Mouse (Mus musculus): Measurements from ENCODE around the gene Phactr3. TPM values are rescaled to one million over a fixed set of nuclear protein-coding genes. Genes with fewer than 3 reads are reported as not detected.

The Phactr3 gene
- polyA plus RNA-seq, 1 experiment from 2014 or later, result 56.4 TPM

DNA sequence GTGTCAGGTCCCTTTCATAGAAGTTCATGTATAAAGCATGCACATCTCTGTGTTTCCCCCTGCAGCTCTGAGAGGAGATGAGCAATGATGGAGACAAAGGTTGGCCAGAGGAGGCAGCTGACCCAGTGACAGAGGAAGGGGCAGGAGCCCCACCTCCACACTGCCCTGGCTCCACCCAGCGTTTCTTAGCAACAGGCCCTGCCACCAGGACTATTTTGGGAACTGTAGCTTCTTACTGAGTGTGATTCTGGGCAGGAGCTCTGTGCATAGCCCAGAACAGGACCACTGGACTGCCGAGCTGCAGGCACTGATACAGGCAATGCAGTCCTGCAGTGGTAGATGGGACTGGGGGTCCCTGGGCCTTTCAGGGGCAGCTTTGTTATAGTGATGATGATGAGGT, 146.7 kb downstream of the Phactr3 start:
- no peaks in the 10 kb centered on the region for H3K27me3 ChIP-seq (replicated peaks; ENCODE audit: control insufficient read depth, insufficient read depth, low read length)
- H3K36me3 ChIP-seq (ENCODE audit: control insufficient read depth, insufficient read depth, low read length), result no peaks in the 10 kb centered on the region; the same call in 1 of the 2 replicates
- no peak overlapping the region for H3K27ac ChIP-seq (ENCODE audit: low read depth, low read length)
- no peaks in the 10 kb centered on the region for H3K9me3 ChIP-seq (replicated peaks; ENCODE audit: control insufficient read depth, low read length)
- no peak overlapping the region for H3K9ac ChIP-seq (ENCODE audit: low read length)
- H3K4me2 ChIP-seq (ENCODE audit: low read length), result no peak overlapping the region
- DNase-seq (ENCODE audit: low spot score) (no peak), ATAC-seq (no peak)
- 24% methylated on average over 2 of the region's 2 CpGs for WGBS
- H3K4me1 ChIP-seq (ENCODE audit: control insufficient read depth, insufficient read depth, low read length), result no peaks in the 10 kb centered on the region
- no peak overlapping the region for H3K4me3 ChIP-seq (ENCODE audit: low read depth, low read length)

DNA sequence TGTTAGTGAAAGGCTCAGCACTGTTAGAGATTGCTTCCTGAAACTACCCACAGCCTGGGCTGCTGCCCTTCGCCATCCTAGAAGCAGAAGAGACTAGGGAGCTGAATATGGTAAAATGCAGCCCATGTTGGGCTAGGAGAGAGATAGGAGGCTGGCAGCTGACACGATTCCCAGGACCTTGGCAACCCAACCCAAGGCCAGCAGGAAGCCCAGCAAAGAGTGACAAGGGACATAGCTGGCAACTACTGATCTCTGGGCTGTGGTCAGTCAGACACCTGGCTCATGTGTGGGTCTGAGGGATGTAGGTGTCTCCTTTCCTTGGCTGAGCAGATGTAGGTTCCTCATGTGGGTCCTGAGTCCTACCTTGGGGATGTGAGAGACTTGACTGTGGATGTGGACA, 152.0 kb downstream of the Phactr3 start:
- 73% methylated on average over 2 of the region's 2 CpGs for WGBS
- Histone ChIP-seq H3K27me3 (replicated peaks; ENCODE audit: control insufficient read depth, insufficient read depth, low read length) (no peaks in the 10 kb centered on the region), H3K9me3 (replicated peaks; ENCODE audit: control insufficient read depth, low read length) (no peaks in the 10 kb centered on the region), H3K4me1 (ENCODE audit: control insufficient read depth, insufficient read depth, low read length) (no peaks in the 10 kb centered on the region), H3K4me2 (ENCODE audit: low read length) (no peak overlapping the region), H3K36me3 (ENCODE audit: control insufficient read depth, insufficient read depth, low read length) (no peaks in the 10 kb centered on the region; the same call in 1 of the 2 replicates), H3K4me3 (ENCODE audit: low read depth, low read length) (no peak overlapping the region), H3K9ac (ENCODE audit: low read length) (no peak overlapping the region), H3K27ac (ENCODE audit: low read depth, low read length) (no peak overlapping the region)
- no peak for ATAC-seq
- DNase-seq (ENCODE audit: low spot score), result no peak

DNA sequence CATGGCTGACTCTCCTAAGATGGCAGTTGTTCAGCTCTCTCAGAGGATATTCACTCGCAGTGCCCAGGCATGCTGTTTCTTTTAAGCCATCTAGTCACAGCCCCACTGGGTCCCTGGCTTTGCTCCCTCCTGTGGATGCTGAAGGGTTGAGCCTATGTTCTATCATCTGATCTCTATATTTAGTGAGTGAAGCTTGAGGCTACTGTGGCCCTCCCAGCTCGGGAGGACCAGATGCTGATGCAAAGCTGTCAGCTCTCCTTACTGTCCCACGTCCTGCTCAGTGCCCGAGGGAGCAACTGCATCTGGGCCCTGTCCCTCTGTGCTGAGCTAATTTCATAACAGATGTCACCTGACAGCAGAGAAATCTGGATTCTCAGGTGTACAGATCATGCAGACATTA, 153.6 kb downstream of the Phactr3 start:
- Histone ChIP-seq H3K4me2 (ENCODE audit: low read length) (no peak overlapping the region), H3K36me3 (ENCODE audit: control insufficient read depth, insufficient read depth, low read length) (no peaks in the 10 kb centered on the region; the same call in 1 of the 2 replicates), H3K4me3 (ENCODE audit: low read depth, low read length) (no peak overlapping the region), H3K4me1 (ENCODE audit: control insufficient read depth, insufficient read depth, low read length) (no peaks in the 10 kb centered on the region), H3K27ac (ENCODE audit: low read depth, low read length) (no peak overlapping the region), H3K27me3 (replicated peaks; ENCODE audit: control insufficient read depth, insufficient read depth, low read length) (no peaks in the 10 kb centered on the region), H3K9me3 (replicated peaks; ENCODE audit: control insufficient read depth, low read length) (no peaks in the 10 kb centered on the region), H3K9ac (ENCODE audit: low read length) (no peak overlapping the region)
- WGBS, result 84% methylated on average over 4 of the region's 4 CpGs
- ATAC-seq, result no peak
- no peak for DNase-seq (ENCODE audit: low spot score)

DNA sequence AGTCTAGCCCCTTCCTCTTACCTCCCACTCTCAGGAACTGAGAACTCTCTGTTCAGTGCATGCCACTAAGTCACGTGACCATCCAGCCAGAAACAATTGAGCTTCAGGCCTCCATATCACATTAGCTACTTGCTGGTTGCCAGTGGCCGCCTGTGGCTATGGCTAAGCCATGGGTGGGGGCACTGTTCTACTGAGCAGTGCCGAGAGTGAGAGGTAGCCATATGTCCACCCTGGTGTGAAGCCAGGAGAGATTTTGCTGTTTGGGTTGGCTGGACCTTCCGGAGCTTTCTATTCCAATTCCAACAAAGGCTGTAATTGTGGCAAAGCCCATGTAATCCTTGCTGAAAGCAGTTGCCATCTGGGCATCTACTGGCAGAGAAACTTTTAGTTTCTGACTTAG, 155.4 kb downstream of the Phactr3 start:
- no peak for DNase-seq (ENCODE audit: low spot score)
- H3K4me2 ChIP-seq (ENCODE audit: low read length), result no peak overlapping the region
- H3K9me3 ChIP-seq (replicated peaks; ENCODE audit: control insufficient read depth, low read length), result no peaks in the 10 kb centered on the region
- peaks cover 4% of the 10 kb centered on the region; the same call in 1 of the 2 replicates for H3K36me3 ChIP-seq (ENCODE audit: control insufficient read depth, insufficient read depth, low read length)
- H3K4me1 ChIP-seq (ENCODE audit: control insufficient read depth, insufficient read depth, low read length), result no peaks in the 10 kb centered on the region
- 67% methylated on average over 4 of the region's 4 CpGs for WGBS
- H3K9ac ChIP-seq (ENCODE audit: low read length), result no peak overlapping the region
- no peak overlapping the region for H3K27ac ChIP-seq (ENCODE audit: low read depth, low read length)
- ATAC-seq, result no peak
- H3K4me3 ChIP-seq (ENCODE audit: low read depth, low read length), result no peak overlapping the region
- no peaks in the 10 kb centered on the region for H3K27me3 ChIP-seq (replicated peaks; ENCODE audit: control insufficient read depth, insufficient read depth, low read length)

DNA sequence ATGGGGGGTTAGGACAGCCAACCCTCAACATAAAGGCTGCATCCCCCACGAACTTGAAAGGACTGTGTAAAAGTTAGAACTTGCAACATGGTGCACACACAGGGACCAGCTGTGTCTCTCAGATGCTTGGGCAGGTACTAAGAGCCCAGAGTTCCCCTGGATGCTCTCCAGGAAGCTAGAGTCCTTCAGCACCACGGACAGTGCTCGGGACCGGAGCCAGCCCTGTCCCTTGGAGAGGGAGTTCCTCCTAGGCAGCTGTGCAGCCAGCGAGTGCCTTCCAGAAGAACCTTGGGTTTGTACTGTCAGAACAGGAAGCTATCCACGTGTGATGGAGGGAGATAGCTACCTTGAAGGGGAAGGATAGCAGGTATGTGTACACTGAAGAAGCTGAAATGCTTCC, 158.4 kb downstream of the Phactr3 start:
- no peak overlapping the region for H3K4me3 ChIP-seq (ENCODE audit: low read depth, low read length)
- 14% methylated on average over 6 of the region's 6 CpGs for WGBS
- no peaks in the 10 kb centered on the region for H3K4me1 ChIP-seq (ENCODE audit: control insufficient read depth, insufficient read depth, low read length)

DNA sequence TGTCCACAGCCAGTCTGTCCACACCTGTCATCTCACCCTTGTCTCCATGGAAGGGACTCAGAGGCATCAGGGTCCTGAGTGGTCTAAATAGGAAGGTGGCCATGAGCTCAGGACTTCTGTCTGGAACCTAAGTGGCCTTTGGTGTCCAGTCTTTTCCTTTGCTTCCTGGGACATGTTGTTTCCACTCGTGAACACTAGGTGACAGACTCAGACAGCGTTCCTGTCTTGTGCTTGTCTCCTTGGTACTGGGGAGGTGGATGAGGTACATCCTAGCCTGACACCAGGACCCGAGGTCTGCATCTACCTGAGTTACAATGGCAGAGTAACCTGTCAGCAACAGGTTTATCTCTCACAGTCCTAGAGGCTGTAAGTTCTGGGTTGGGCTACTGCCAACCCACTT, 162.4 kb downstream of the Phactr3 start:
- Histone ChIP-seq H3K36me3 (ENCODE audit: control insufficient read depth, insufficient read depth, low read length) (peaks cover 12% of the 10 kb centered on the region; the same call in 1 of the 2 replicates), H3K9ac (ENCODE audit: low read length) (no peak overlapping the region), H3K4me3 (ENCODE audit: low read depth, low read length) (no peak overlapping the region), H3K4me1 (ENCODE audit: control insufficient read depth, insufficient read depth, low read length) (no peaks in the 10 kb centered on the region), H3K27ac (ENCODE audit: low read depth, low read length) (no peak overlapping the region), H3K4me2 (ENCODE audit: low read length) (no peak overlapping the region), H3K27me3 (replicated peaks; ENCODE audit: control insufficient read depth, insufficient read depth, low read length) (no peaks in the 10 kb centered on the region), H3K9me3 (replicated peaks; ENCODE audit: control insufficient read depth, low read length) (no peaks in the 10 kb centered on the region)
- ATAC-seq (no peak), DNase-seq (ENCODE audit: low spot score) (no peak)
- WGBS, result 54% methylated on average over 3 of the region's 3 CpGs

More for the DNA sequence above, 158.4 kb downstream of the Phactr3 start:
- Histone ChIP-seq H3K9ac (ENCODE audit: low read length) (no peak overlapping the region), H3K27ac (ENCODE audit: low read depth, low read length) (no peak overlapping the region), H3K4me2 (ENCODE audit: low read length) (no peak overlapping the region), H3K36me3 (ENCODE audit: control insufficient read depth, insufficient read depth, low read length) (peaks cover 5% of the 10 kb centered on the region; the same call in 1 of the 2 replicates), H3K27me3 (replicated peaks; ENCODE audit: control insufficient read depth, insufficient read depth, low read length) (no peaks in the 10 kb centered on the region), H3K9me3 (replicated peaks; ENCODE audit: control insufficient read depth, low read length) (no peaks in the 10 kb centered on the region)
- no peak for ATAC-seq
- DNase-seq (ENCODE audit: low spot score), result peak; percentile 40

DNA sequence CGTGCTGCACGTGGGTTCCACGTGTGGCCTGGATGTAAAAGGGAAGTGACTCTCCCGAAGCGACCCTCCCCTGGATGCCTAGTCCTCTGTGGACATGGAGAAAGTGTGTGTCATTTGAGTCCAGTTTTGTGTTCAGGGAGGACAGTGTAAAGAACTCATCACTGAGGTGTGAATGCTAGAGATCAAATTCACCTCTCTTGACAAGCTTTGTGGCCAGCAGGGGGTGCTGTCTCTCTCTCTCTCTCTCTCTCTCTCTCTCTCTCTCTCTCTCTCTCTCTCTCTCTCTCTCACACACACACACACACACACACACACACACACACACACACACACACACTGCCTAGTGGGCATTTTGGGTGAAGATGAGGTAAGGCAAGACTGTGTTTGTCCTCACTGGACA, 168.5 kb downstream of the Phactr3 start:
- Histone ChIP-seq H3K4me1 (ENCODE audit: control insufficient read depth, insufficient read depth, low read length) (no peaks in the 10 kb centered on the region), H3K27me3 (replicated peaks; ENCODE audit: control insufficient read depth, insufficient read depth, low read length) (no peaks in the 10 kb centered on the region), H3K9ac (ENCODE audit: low read length) (no peak overlapping the region), H3K4me2 (ENCODE audit: low read length) (no peak overlapping the region), H3K36me3 (ENCODE audit: control insufficient read depth, insufficient read depth, low read length) (0 out of 2 replicates have a peak, but pooled peaks cover 8% of the 10 kb centered on the region), H3K27ac (ENCODE audit: low read depth, low read length) (no peak overlapping the region), H3K4me3 (ENCODE audit: low read depth, low read length) (no peak overlapping the region), H3K9me3 (replicated peaks; ENCODE audit: control insufficient read depth, low read length) (no peaks in the 10 kb centered on the region)
- DNase-seq (ENCODE audit: low spot score) (peak; percentile 59), ATAC-seq (no peak)
- 86% methylated on average over 5 of the region's 5 CpGs for WGBS

DNA sequence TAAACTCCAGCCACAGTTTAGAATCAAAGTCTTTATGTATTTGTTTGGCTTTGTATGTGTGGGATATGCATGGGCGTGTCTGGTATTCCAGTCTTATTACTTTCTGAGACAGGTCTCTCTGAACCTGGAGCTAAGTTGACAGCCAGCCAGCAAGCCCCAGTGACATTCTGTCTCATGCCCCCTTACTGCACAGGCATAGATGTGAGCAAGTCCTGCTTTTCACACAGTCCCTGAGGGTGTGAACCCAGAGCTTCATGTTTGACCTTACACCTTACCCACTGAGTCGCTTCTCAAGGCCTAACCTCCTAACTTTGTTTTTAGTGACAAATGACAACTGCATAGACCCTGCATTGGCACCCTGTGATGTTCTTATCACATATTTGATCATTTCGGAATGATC, 169.9 kb downstream of the Phactr3 start:
- WGBS, result 91% methylated on average over 3 of the region's 3 CpGs
- DNase-seq (ENCODE audit: low spot score) (no peak), ATAC-seq (no peak)

DNA sequence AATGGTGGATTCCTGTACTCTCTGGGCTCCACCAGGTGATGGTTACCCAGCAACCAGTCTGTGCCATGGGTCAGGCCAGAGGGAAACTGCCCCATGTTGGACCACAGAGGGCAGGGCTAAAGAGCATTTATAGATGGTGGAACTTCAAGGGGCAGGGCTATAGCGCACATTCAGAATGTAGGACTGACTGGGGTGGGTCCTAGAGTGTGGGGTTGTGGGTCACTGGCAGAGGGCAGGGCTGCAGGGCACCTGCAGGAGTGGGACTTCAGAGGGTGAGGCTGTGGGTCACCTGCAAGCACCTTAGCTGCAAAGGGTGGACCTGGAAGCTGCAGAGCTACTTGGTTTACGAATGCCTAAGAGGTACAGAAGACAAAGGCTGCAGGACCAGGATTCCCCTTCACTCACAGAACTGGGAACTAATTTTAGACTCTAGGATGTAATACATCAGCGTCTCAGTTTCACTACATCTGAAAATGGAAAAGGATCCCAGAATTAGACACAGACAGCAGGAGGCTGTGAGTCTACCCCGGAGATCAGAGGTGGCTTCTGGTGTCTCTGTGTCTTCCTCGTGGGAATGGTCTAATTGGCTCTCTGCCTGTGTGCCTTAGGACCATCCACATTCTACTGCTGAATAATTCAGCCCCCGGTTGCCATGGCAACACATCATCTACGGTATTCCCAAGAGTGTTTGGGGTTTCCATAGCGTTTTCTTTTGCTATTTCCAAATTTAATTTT, 184.8 kb downstream of the Phactr3 start:
- Histone ChIP-seq H3K4me2 (ENCODE audit: low read length) (no peak overlapping the region), H3K27ac (ENCODE audit: low read depth, low read length) (peak overlapping the region; percentile 87), H3K4me1 (ENCODE audit: control insufficient read depth, insufficient read depth, low read length) (peaks cover 16% of the 10 kb centered on the region), H3K9ac (ENCODE audit: low read length) (peak overlapping the region; percentile 17; the same call in 1 of the 2 replicates), H3K9me3 (replicated peaks; ENCODE audit: control insufficient read depth, low read length) (no peaks in the 10 kb centered on the region), H3K4me3 (ENCODE audit: low read depth, low read length) (no peak overlapping the region), H3K36me3 (ENCODE audit: control insufficient read depth, insufficient read depth, low read length) (no peaks in the 10 kb centered on the region), H3K27me3 (replicated peaks; ENCODE audit: control insufficient read depth, insufficient read depth, low read length) (no peaks in the 10 kb centered on the region)
- WGBS, result 43% methylated on average over 8 of the region's 8 CpGs
- ATAC-seq (peak; percentile 74), DNase-seq (ENCODE audit: low spot score) (peak; percentile 90)

More for the DNA sequence above, 169.9 kb downstream of the Phactr3 start:
- no peaks in the 10 kb centered on the region for H3K4me1 ChIP-seq (ENCODE audit: control insufficient read depth, insufficient read depth, low read length)
- no peak overlapping the region for H3K4me3 ChIP-seq (ENCODE audit: low read depth, low read length)
- H3K27me3 ChIP-seq (replicated peaks; ENCODE audit: control insufficient read depth, insufficient read depth, low read length), result no peaks in the 10 kb centered on the region
- no peak overlapping the region for H3K27ac ChIP-seq (ENCODE audit: low read depth, low read length)
- H3K36me3 ChIP-seq (ENCODE audit: control insufficient read depth, insufficient read depth, low read length), result 0 out of 2 replicates have a peak, but pooled peaks cover 8% of the 10 kb centered on the region
- no peak overlapping the region for H3K9ac ChIP-seq (ENCODE audit: low read length)
- no peaks in the 10 kb centered on the region for H3K9me3 ChIP-seq (replicated peaks; ENCODE audit: control insufficient read depth, low read length)
- H3K4me2 ChIP-seq (ENCODE audit: low read length), result no peak overlapping the region

All from forebrain, embryonic 14.5 days (tissue).